Mouse (Mus musculus) gastrocnemius, postnatal 14 days (tissue): Measurements from ENCODE around the gene 6330409D20Rik. TPM values are rescaled to one million over a fixed set of nuclear protein-coding genes. Genes with fewer than 3 reads are reported as not detected.
A peak's percentile ranks its signal among the peaks of the same experiment; 100 is the strongest.

Experiments used
- DNase-seq: peaks from one replicate; pipeline ENCODE4 v3.0.0; 2021; ENCODE audit warnings: mixed read lengths
- intact Hi-C: fragments of 180-260 bp; cut with DNase I; formaldehyde crosslinking; loops from one replicate; pipeline ENCODE4 v1.15.1; 2025; ENCODE audit warnings: low total_unique reads
- total RNA-seq, 2 experiments: library from RNA; stranded (reverse); gene quantifications; 2 replicates each; pipeline ENCODE4 v1.2.3; 2021

Gene 6330409D20Rik
- total RNA-seq, 2 experiments from 2014 or later, result not detected

DNA sequence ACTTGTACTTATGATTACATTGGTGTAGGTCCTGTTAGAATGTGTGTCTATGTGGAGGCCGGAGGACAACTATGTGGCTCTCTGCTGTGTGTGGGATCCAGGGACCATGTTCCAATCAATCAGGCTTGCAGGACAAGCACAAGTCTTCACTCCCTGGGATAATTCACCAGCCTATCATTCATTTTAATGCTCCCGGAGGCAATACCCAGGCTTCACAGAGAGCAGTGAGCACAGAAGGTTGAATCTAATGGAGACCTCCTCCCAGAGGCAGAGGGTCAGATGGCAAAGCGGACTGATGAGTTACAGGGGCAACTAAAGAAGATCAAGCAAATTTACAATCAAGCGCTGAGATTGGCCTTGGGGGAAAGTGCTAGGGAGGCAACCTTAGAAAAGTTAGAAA is 11.3 kb downstream of the 6330409D20Rik start:
- intact Hi-C loops, result no loop called here
- no peak for DNase-seq

DNA sequence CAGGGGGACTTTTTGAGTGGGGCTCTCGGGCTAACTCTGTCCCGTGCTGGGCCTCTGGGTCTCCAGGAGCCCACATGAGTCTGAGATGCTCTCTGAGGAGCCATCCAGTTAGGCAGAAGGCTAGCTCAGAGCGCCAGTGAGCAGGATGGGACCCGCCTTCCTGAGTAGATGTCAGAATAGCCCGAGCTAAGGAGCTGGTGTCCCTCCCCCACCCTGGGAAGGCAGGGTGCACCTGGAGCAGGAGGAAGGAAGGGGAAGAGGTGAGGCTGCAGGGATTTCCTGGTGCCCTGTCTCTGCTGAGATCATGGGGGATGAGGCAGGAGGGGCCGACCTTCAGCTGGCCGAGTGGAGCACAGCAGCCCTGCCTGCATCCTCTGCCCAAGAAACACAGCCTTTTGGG is 12.4 kb downstream of the 6330409D20Rik start:
- no peak for DNase-seq
- intact Hi-C loops, result no loop called here

DNA sequence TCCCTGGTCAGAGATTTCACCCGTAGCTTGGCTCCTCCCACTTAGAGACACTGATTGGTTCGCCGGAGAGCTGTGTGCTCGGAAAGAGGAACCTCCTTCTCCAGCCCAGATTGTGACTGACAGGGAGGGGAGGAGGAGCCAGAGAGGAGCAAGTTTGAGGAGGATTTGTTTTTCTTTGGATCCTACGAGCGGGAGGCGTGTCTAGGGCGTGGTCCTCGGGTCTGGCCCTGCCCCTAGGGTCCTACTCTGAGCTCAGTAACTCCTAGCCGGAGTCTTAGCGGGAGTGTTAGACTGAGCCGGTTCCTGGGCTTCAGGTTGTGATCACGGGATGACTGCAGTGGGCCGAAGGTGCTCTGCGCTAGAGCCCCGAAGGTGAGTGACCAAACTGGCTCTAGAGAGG is 13.4 kb downstream of the 6330409D20Rik start:
- peak; percentile 92 for DNase-seq

DNA sequence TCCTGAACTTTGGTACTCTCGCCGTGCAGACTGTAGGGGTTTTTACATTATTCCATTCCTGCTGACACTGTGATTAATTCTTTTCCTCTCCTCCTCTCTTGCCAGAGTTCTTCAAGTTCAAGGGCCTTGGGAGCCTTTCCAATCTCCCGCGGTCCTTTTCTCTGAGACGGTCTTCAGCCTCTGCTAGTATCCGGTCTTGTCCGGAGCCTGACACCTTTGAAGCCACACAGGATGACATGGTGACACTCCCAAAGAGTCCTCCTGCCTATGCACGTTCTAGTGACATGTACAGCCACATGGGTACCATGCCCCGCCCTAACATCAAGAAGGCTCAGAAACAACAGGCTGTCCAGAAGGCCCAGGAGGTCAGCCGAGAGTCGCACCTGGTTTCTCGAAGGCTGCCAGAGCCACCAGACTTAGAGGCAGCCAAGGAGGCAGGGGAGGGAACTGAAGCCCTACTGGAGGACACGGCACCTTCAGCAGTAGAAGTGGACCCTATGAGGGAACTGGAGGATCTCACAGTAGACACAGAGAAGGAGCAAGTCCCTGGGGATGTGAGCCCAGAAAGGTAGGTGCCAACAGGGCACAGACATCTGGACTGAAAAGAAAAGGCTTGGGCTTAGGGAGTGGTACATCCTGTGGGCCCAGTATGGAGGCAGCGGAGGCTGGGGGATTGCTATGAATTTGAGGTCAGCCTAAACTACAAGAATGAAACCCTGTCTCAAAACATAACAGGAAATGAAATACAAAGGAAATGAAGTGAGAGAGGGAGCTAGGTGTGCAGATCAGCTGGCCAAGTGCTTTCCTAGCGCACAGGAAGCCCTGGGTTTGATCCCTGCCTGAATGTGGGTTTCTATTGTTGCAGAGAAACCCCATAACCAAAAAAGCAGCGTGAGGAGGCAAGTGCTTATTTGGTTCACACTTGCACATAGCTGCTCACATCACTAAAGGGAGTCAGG is 15.7 kb downstream of the 6330409D20Rik start:
- intact Hi-C loops, result no loop called here
- DNase-seq, result no peak

More for the DNA sequence above, 13.4 kb downstream of the 6330409D20Rik start:
- intact Hi-C loops, result no loop called here

DNA sequence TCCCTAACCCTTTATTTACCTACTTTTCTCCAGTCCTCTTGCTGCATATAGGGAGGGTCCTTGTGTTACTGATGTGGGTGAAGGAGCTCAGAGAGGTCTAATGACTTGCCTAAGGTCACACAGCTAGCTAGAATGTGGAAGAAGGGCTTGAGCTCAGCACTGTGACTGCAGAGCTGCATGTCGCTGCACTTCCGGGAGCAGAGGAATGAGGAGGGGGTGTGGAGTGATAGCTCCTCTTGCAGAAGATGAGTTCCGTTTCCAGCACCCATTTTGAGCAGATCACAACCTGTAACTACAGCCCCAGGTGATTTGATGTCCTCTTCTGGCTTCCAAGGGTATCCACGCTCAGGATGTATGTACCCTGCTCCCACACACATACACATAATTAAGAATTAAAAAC is 16.7 kb downstream of the 6330409D20Rik start:
- intact Hi-C loops, result no loop called here

DNA sequence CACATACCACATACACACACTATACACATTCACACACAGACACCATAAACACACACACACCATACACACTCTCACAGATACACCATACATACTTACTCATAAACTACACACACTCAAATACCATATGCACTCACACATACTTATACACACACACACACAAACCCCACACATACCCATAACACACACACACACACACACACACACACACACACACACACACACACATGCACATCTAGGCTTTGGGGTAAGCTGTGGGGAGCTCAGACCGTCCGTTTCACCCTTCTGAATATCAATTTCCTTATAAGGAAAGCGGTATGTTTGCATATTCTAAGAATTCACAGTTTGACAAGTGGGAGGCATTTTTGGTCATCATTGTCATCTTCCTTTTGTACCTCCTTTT is 18.2 kb downstream of the 6330409D20Rik start:
- intact Hi-C loops, result no loop called here
- no peak for DNase-seq

More for the DNA sequence above, 16.7 kb downstream of the 6330409D20Rik start:
- DNase-seq, result no peak

DNA sequence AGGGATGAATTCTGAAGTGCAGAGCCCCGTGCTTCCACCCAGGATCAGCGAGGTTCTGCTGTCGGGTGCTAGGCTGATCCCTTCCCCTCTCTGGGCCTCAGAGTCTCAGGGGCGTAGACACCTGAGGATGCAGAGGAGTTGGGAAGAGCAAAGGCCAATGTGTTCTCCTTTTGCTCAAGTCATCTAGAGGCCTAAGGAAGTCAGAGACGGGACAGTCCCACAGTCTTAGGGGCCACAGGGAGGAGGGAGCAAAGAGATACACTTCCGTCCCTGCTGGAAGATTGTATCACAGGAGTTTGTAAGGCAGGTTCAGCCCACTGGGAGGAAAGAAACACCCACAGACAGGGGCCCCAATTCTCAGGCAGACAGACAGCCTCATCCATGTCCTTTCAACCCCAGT is 18.8 kb downstream of the 6330409D20Rik start:
- intact Hi-C loops, result no loop called here
- no peak for DNase-seq

DNA sequence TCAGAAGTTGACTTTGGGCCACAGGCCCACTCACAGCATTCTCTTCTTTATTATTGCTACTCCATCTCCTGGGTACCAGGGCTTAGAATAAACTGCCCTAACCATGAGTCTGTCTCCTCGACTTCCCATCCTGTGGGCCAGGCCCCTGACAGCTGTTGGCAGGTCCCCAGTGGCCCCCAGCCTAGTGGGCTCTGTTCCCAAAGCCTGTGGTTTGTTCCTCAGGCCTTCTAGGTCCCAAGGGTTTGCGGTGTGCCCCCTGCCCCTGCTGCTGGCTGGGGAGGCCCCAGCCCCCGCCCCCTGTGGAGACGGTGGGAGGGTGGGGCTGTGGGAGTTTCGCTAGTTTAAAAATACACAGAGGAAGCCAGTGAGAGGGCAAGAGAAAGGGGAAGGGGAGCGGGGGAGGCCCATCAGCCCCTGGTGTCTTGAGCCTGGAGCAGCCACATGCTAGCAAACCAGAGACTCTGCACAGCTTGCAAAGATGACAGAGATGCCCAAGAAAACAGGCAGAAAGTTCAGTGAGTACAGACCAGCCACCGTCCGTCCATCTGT is 20.1 kb downstream of the 6330409D20Rik start, which contains the start of gene Sh2d3c:
Gene Sh2d3c, plus strand, starts transcription at position 375 of the 549 bp plus-strand sequence.
- DNase-seq, result no peak
- intact Hi-C loops, result no loop called here

DNA sequence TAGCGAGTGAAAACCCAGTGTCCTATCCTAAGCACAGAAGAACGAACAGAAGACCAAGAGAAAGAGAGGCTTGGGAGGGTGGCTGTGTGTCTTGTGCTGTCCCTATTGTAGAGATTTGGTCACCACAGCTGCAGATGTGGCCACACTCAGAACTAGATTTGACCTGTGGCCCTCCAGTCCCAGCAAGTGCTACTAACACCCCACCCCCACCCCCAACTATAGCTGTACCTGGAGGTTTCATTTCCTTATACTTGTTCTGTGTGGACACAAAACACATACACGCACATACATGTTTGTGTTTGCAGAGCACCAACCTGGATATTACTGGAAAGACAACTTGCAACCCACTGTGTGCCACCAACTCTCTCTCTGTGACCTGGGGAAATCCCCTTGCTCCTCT is 20.8 kb downstream of the 6330409D20Rik start:
- DNase-seq, result no peak
- intact Hi-C loops, result no loop called here

DNA sequence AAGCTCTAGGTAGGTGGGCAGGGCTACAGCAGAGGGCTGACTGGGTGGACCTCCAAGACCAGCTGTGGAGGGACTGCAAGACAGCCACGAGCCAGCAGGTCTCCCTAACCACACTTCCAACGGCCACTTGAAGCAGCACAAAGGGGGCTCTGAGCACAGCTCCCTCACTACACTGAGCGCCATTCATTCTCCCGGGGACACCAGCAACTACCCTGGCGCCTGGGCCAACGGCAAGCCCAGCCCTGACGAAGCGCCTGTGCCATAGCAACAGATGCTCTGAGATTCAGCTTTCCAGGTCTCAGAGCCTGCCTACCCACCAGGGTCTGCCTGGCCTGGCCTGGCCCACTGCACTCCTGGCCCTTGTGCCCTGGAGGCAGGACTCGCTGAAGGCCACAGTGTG is 22.1 kb downstream of the 6330409D20Rik start:
- intact Hi-C loops, result no loop called here
- no peak for DNase-seq

DNA sequence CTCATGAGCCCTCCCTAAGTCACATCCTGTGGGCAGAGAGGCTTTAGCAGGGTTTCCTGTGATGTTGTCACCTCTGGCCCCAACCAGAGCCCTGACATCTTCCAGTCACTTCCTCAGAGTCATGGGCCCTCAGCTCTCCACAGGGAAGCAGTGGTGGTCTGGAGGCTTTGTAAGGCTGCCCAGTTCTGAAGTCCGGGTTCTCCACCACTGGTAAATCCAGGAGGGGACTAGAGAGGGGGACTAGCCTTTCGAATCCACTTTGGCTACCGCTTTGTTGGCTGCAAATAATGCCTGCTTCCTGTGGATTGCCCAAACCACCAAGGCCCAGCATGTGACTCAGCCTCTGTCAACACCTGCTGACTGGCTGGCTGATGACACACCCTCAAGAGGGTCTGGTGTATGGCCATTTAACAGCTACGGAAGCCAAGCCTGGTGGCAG is 25.8 kb downstream of the 6330409D20Rik start:
- DNase-seq, result no peak

DNA sequence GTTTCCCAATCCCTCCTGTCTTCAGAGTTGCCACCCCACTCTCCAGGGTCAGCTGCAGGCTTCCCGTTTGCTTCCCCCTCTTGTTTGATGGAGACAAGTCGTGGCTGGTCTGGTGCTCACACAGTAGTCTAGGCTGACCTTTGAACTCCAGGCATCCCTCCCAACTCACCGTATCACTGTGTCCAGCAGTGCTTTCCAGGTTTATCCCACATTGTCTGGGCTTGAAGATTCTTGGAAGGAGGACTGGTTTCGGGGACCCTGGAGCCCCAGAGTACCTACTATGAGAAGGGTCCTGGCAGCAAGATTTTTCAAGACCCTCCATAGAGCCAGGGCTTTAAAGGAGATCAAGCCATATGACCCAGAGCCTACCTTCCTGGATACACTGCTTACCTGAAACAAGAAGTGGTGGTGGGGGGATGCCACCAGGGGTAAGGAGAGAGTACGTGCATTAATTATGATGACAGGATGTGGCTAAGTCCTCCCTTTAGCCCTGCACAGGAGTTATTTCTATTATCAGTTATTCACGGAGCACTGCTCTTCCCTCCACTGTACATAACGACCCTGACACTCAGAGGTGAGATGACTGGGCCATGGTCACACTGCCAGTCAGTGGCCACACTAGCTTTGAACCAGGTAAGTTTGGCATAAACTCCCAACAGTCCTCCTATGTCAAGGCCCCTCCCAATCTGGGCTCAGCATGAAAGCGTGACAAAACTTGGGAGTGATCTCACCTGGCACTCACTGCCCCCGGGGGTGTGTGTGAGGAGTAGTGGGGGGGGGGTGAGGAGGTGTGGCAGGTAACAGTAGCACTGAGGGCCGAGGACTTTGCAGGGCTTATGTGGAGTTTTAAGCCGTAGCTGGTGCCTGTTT is 26.5 kb downstream of the 6330409D20Rik start:
- DNase-seq, result no peak
- intact Hi-C loops, result loop anchor here (2.0 kb wide), 1 partner anchor 40 kb away; no protein-coding TSS in a partner anchor

More for the DNA sequence above, 25.8 kb downstream of the 6330409D20Rik start:
- intact Hi-C loops, result loop anchor here (2.0 kb wide), 1 partner anchor 40 kb away; no protein-coding TSS in a partner anchor

DNA sequence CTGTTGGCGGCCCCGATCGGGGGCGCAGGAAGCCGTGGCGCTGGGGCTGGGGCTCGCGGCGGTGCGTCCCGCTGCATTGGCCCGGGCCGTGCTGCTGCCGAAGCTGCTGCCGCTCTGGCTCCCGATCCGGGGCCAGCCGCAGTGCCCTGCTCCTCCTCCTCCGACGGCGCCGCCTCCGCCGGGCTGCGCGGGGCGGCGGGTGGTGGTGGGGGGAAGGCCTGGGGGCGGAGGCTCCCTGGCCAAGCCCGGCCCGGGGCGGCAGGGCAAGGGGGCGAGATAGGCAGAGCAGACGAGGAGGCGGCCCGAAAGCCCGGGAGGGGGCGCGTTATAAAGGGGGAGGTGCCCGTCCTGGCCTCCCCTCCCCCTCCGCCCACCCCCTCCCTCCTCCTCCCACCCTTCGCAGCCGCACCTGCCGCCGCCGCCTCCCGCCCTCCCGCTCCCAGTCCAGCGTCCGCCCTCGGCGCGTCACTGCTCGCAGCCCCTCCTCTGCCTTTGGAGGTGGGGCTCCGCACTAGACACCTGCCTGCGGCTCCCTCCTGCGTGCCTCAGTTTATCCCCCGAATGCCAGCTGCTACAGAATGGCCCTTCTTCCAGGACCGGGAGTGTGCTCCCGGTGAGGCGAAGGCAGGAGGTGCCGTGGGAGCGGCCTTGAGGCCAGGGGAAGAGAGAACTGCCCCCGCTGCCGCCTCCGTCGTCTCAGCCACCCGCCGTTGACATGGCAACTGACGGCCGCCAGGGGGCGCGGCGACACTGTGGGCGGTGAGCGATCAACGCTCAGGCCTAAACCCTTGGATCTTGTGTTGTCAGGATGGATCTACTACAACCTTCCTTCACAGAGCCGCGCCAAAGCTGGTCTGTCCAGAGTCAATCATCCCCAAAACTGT is 27.6 kb downstream of the 6330409D20Rik start, which contains the start of gene Cdk9:
Gene Cdk9, minus strand, starts transcription at position 143 of the 884 bp plus-strand sequence.
- DNase-seq, result peak; percentile 93
- intact Hi-C loops, result no loop called here

DNA sequence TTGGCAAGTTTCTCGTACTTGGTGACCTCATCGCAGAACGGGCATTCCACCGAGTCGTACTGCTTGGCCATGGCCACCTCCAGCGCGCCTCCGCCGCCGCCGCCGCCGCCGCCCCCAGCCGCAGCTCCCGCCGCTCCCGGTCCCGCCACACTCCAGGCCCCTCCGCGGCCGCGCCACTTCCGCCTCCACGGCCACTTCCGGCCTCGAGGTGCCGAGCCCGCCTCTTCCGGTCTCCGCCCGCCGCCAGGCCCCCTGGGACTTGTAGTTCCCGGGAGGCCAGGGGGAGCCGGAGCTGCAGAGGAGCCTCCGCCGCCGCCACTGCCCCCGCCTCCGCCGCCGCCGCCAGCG is 28.3 kb downstream of the 6330409D20Rik start:
- DNase-seq, result peak; percentile 95
- intact Hi-C loops, result no loop called here

DNA sequence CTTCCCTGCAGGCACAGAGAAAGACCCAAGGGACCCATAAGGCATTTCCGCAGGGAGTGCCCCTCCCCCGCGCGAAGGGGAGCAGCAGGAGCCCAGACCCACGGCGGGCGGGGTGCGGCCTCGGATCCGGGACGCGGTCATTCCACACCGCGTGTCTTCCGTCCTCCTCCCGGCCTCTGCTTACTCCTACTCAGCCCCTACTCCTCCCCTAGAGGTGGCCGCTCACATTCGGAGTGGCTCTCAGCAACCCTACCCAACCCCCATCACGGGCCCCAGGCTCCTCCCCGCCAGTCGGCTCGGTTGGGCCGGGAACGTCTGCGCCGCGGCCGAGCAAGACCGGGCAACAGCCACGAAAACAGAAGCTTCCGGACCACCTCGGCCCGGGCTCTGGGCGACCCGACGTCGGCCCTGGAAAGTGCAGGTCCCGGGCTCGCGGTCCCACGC is 28.7 kb downstream of the 6330409D20Rik start:
- intact Hi-C loops, result no loop called here
- DNase-seq, result peak; percentile 77

DNA sequence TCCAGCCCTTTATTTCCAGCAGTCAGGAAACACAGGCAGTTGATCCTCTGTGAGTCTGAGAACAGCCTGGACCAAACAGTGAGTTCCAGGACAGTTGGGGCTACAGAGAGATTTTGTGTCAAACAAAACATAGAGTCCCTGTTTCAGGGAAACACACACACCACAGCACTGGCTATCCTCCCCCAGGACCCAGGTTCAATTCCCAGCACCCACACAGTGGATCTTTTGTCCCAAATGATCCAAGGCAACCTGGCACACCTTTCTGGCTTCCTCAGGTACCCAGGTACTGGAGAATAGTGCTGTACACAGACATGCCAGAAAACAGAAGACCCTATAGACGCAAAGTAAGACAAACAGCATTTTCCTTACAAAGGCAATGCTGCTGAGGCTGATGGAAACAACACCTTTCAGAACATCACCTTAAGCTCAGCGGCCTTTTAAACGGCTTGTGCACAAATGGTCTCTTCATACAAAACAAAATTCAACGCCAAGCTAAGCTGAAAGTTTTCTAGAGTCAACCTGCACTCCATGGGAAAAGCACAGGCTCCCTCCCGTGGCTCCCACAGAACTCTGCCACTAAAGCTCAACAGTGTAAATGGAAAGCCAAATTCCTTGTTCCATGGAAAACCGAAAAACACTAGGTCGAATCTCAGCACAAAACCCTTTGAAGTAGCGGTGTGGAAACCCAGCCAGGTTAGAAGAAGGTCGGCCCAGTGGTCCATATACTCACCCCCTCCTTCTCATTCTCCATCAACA is 29.3 kb downstream of the 6330409D20Rik start:
- intact Hi-C loops, result loop anchor here (2.0 kb wide), 1 partner anchor 15 kb away; no protein-coding TSS in a partner anchor
- DNase-seq, result no peak

DNA sequence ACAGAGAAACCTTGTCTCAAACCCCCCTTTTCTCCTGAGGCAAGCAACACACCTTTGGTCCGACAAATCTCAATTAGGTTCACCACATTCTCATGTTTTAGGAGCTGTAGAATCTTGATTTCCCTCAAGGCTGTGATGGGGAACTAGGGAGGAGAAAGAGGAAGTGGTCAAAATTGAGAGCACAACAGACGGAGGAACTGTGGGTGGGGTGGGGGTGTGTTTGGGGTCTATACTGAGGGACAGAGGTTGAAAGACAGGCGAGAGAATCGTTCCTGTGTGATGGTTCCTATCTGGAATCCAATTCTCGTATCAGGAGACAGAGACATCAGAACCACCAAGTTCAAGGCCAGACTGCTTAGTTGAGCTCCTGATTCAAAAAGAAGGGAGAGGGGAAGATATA is 30.4 kb downstream of the 6330409D20Rik start:
- DNase-seq, result no peak
- intact Hi-C loops, result loop anchor here (2.0 kb wide), 1 partner anchor 14 kb away; no protein-coding TSS in a partner anchor
